Mouse (Mus musculus) cerebellum, adult 11-12 months (tissue): ENCODE measurements around the gene Mrpl4.
"Not testable (repeated sequence)": the region's sequence is repeated elsewhere in the genome, so short reads cannot be mapped to it uniquely, and the experiment has no call there.

Source experiments
- DNase-seq: peaks from one replicate; pipeline ENCODE4 v3.0.0; 2022

Mrpl4 gene

GRCm38 (mm10) chr9:21044785-21045184 lies 42.2 kb downstream of the Mrpl4 start:
- not testable (repeated sequence) for DNase-seq

- DNase-seq = no peak
Observed at GRCm38 (mm10) chr9:21045235-21045634, 42.7 kb downstream of the Mrpl4 start.

- DNase-seq = no peak
Observed at GRCm38 (mm10) chr9:21051578-21051977, 49.0 kb downstream of the Mrpl4 start.
